Mouse (Mus musculus) lung, adult 18-20 months (tissue): ENCODE data around the gene Tmcc1.
A peak's percentile ranks its signal among the peaks of the same experiment; 100 is the strongest.

Experiments
- DNase-seq, 2 experiments: peaks; one replicate each; pipeline ENCODE4 v3.0.0; 2022; ENCODE audit warnings: mixed read lengths in 2 of 2

Gene Tmcc1

DNA sequence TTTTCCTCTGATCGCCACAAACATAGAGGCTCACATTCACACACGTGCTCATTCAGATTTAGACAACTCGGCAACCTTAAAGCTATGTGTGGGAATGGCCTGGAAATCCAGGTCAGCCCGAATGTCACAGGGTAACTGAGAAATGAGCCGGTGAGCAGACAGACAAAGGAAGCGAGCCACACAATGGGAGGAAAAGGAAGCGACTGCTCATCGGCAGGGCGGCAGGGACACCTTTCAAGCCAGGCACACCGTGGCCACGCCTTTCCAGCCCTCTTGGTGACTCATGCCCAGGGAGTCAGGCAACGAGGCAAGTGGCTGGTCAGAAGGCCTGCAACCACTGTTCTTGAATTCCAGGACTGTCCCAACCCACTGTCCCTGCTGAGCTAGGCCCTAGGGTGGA lies 183.9 kb downstream of the Tmcc1 start:
- peak in 1 of 2 experiments; percentile 72 for DNase-seq

DNA sequence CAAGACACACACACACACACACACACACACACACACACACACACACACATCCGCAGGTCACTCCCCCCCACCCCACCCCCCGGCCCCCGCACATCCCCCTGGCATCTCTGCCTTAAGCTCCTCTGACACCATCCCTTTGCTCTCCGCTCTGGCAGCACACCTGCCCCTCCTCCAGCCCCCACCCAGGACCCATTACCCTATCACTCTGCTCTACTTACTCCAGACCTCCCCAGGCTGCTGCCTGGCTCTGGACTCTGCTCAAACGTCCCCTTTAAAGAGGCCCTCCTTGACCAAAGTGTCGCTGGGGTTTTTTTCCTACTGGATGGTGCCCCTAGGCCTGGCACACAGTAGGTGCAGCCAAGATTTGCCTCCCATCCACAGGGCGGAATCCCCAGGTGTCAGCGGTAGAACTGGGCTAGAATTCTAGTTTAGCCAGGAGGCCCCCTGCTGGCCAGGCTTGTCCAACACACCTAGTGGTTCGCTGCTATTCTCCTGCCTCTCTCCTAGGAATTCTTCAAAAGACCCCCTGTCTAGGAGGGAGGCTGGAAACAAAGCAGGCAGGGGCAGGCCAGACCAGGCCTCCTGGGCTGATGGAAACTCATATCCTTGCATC lies 185.6 kb downstream of the Tmcc1 start:
- peak; percentile 71 to 74 for DNase-seq

DNA sequence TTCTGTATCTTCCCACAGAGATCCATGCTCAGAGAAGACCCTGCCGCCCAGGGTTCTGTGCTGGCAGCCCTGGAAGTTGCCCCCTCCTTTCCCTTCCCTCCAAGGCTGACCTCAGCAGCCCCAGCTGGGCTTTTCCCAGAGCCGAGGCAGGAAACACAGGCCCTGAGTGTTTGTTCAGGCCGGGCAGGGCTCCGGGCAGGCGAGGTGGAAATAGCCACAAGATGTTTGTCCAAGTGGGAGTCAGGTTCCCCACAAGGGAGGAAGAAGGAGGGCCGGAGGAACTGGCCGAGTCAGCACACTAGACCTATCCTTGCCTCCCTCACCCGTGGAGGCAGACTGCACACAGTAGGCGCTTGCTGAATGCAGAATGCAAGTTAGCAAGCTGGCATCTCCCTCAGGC lies 186.6 kb downstream of the Tmcc1 start:
- DNase-seq, result peak; percentile 90 to 94

DNA sequence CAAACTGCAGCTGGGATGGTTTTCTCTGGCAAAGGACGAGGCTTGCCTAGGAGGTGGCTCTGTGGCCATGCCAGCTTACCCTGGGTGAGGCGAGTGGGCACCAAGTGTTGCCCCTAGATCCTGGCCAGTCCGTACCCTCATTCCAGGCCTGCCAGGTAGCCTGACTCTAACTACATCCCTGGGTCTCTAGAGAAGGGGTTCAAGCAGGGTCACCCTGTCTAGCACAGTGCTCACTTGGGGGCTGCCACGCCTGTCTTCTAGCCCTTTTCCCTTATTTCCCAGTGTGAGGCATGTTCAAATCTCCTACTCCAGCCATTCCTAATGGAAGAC lies 187.4 kb downstream of the Tmcc1 start:
- DNase-seq, result no peak

DNA sequence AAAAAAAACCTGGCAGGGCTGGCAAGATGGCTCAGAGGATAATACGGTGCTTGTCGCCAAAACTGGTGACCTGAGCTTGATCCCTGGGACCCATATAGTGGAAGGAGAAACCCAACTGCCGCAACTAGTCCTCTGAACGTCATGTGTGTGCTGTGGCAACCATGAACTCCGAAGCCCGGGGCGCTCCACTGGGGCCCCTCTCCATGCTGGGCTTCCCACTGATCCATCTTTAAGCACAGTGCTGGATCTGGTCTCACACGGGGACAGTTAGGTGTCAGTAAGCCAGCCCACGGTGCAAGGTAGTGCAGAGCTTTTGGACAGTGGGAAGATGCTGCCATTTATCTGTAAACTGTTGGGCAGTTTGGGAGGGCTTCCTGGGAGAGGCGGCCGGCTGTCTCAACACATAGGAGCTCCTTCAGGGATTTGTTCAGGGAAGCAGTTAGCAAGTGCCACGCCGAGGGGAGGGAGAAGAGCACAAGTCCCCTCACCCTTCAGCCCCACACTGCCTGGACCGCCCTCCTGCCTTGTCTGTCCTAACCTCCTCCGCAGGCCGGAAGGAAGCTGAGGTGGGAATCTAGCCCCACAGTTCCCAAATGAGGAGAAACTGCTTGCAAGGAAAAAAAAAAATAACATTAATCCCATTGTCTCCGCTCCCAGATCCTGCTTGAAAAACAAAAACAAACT lies 187.9 kb downstream of the Tmcc1 start:
- DNase-seq, result no peak

DNA sequence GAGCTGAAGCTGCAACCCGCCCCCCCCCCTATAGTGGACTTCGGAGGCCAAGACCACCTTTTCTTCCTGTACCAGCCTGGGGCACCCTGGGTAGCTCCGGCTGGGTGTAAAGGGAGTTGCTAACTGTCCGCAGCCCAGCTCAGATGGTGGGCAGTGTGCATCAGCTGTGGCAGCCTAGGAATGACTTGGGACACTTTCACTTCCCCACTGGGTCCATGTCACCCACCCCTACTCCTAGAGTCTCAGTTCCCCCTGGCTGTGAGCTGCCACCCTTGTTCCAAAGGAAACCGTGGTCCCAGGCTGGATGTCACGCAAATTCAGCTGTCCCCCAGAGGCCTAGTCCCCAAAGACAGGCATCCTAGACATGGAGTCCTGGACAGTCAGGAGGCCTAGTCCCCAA lies 188.6 kb downstream of the Tmcc1 start:
- no peak for DNase-seq

DNA sequence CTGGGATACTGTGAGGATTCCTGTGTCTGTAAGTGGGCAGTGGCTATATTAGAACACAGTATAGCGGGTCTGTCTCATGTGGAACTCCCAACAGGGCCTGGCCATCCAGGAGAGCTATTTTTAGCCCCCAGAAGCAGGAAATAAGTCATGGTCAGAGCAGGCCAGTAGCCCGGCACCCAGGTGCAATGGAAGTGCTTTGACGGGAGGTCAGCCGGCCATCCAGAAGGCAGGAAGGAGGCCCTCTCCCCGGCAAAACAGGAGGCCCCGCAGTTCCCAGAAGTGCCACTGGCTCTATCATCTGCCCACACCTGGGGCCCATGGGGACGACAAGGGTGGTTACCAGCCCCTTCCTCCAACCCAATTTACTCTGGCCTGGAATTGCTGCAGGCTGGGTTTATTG lies 189.2 kb downstream of the Tmcc1 start:
- no peak for DNase-seq

DNA sequence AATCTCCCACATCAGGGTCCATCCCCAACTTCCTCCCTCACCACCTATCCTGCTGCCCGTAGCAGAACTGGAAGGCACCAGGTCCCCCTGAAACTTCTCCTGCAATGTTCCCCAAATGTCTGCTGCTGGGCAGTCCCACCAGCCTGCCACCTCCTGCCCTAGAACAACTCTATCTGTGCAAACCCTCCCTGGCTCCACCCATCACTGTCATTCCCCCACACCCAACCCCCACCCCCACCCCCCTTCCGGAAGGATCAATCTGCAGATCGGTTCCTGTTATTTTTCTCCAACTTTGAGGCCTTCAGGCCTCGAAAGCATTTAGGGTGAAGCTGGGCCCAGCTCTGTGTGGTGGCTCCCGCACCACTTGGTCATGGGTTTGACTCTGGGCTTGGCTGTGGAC lies 189.8 kb downstream of the Tmcc1 start:
- DNase-seq, result no peak

DNA sequence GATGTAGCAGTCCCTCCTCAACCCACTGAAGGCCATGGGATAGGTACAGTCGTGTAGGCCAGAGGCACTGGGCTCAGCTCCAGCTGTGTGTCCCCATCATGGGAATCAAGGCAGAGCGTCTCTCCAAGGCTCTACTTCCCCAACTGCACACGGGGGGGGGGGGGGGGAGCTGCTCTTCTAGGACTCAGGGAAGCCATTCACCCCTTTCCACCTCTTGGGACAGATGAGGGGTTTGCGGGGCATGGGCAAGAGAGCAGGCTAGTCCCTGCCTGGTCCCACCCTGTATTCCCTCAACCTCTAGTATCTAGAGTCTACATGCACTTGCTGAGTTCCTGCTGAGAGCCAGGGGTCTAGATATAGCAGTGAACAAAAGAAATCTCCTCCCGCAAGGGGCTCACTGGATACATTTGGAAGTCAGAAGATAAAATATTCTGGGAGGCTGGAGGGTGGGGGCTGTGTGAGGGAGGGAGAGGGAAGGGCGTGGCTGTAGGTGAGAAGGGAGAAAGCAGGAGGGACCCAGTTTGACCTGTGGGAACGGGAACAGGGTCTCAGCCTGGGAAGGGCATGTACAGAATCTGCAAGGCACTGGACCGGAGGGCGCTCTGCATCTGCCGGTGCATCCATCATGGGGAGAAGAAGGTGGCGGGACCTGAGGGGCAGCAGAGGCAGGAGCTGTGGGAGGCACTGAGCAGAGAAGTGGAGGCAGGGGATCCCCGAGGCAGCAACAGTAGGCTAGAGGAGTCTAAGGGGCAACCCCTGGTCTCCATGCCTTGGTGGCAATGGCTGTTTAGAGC lies 190.8 kb downstream of the Tmcc1 start:
- no peak for DNase-seq

DNA sequence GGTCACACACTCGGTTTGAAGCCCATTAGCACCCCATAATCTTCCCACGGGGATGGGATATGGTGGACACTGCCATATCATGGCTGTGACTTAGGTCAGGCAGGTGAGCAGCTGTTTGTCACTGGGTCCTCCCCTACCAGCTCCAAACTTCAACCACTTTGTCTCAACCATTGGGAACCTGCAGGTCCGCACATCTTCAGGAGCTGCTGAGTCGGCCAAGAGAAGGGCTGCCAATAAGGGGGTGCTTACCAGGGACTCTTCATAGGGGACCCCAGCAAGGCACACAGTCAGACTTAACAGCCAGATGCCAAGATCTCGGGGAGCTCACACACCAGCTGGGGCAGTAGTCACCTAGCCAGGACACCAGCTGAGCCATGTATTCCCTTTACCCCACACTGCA lies 192.4 kb downstream of the Tmcc1 start:
- no peak for DNase-seq

DNA sequence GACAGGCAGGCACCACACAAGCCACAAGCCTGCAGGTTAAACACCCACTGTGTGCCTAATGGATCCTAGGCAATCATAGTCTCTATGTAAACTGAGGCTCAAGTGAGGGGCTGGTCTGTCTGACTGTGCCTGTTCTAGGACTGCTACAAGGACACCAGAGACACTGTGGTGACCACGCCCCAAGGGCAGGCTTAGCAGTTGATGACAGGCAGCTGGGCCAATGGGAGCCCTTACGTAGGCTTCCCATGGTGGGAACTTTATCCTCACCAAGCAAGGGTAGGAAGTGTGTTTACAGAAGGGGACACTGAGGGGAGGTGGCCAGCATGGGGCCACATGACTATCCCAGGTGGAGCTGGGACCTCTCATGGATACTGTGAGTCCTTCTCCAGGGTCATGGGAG lies 194.1 kb downstream of the Tmcc1 start:
- no peak for DNase-seq

DNA sequence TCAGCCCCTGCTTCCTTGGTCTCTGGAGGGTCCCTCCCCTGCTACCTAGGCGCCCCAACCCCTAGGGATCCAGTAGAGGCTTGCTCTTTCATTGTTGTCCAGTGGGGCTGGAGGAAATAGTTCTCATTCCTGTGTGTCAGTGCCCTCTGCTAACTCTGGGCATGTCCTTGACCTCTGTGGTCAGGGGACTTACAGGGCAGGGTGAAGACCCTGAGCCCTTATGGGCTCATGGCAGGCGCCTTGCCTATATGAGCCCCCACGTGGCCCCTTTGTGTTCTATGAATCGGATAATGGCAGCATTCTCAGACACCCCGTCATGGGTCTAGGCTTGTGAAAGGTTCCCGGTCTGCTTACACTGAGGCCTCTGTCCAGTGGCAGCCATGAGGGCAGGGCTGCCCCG lies 194.5 kb downstream of the Tmcc1 start:
- DNase-seq, result no peak

DNA sequence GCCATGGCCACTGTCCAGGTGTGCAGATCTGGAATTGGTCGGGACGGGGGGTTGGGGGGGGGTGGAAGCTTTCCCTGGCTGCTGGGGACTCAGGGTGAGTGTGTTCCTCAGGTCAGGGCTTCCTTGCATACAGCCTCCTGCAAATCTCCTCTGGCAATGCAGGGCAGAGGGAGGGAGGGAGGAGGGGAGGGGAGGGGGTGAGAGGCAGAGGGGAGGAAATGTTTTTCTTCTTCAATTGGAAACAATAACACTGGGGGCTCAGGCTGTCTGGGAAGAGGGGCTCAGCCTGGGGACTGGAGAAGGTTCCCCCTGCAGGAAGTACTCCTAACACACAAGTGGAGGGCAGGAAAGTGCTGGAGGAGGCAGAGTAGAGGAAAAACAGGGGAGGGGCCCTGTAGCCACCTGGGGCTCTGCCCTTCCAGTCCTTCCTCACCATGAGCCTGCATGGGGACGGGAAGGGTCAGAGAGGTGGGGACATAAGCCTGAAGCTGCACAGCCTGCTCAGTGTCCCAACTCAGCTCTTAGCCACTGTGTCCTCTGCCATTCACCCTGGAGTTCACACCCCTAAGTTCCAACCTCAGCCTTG lies 195.5 kb downstream of the Tmcc1 start:
- DNase-seq, result no peak

DNA sequence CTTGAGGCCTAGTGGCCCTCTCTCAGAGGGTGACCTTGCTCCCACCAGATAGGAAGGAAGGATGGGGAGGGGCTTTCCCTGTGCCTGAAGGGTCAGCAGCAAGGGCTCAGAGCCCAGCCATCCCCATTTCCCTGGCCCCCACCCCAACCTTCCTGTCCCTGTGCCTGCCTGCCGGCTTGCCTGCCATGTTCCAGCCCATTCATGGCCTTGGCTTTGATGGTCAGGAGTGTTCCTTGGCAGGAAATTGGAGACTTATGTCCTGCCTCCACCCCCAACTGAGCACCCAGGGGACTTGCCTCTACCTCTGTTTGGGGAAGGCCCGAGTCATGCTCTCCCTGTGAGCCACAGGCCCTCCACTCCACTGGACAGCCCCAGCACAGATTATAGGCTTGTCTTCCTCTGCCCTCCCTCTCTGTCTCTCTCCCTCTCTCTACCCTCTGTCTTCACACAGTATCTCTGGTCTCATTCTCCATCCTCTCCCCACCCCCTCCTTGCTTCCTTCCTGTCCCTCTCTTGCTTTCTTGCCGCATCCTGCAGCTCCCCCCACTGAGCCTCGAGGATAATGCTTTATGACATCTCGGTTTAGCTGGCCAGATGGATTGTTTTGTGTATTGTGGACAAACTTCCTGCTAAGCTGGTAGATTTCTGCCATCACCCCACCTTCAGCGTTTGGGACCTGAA lies 197.0 kb downstream of the Tmcc1 start:
- peak; percentile 69 to 73 for DNase-seq

DNA sequence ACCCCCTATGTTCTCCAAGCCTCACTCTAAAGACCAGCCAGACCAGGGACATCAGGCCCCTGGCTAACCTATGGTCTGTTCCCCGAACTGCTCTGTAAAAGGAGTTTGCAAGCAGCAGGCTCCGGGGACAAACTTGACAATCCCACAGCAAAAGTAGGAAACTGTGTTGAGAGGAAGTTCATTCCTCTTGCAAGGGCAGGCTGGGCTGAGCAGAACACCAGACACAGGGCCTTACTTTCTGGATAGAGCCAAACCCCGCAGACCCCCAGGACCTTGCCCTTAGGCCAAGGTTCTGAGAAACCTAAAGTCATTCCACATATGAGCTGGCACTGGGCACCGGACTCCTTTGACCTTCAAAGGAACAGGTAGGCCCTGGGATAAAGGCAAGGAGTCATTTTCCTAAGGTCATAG lies 197.8 kb downstream of the Tmcc1 start:
- DNase-seq, result no peak

DNA sequence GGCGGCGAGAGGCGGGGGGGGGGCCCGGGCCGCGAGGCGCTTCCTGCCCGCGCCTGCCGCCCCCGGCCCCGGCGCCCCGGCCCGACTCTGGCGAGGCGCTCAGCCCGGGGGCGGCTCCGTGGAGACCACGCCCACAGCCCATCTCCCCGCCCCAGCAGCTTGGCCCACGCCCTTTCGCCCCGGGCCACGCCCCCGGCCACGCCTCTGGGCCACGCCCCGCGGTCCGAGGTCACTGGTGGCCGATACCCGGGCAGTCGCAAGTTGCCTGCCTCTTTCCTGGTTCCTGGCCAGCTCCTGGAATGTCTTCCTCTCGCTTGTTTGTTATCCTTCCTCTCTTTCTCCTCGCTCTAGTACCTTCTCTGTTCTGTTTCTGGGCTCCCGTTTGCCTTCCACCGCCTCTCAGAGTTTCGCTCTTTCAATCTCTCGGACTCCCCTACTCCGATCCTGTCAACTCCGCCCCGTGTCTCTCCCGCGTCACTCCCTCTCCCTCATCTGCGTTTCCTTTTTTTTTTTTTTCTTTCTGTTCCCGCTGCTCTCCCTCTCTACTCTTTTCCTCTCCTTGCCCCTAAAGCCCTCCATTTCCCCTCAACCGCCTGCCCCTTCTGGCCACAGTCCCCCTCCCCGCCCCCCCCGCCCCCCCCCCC lies 198.3 kb downstream of the Tmcc1 start, which contains the start of gene Plxnd1:
Gene Plxnd1, minus strand, starts transcription at position 129 of the 644 bp plus-strand sequence.
- peak; percentile 93 to 94 for DNase-seq

DNA sequence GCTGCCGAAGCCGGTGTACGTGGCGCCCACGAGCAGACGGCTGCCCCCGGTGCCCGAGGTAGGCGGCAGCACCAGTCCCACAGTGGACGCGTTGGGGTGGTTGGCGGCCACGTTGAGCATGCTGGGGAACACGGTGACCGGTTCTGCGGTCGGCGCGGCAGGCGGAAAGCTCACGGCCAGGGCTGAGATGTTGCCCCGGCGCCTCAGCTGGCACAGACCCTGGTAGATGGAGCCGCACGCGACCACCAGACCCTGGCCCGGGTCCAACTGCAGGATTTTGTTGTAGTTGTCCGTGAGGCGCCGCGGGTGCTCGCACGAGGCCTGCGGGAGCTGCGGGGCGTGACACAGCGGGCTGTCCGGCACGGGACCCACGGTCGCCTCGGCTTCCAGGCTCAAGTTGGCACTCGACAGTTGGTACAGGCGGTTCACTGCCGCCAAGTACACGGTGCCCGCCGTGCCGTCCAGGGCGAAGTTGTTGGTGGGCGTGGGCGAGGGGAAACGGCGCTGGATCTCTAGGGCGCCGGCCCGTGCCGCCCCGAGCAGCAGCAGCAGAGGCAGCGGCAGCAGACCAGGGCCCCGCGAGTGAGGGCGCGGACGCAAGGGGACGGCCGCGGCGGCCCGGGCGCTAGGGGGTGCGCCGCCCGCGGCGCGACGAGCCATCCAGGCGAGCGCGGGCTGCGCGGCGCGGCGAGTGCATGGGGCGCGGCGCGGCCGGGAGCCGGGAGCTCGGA lies 199.0 kb downstream of the Tmcc1 start:
- DNase-seq, result no peak

DNA sequence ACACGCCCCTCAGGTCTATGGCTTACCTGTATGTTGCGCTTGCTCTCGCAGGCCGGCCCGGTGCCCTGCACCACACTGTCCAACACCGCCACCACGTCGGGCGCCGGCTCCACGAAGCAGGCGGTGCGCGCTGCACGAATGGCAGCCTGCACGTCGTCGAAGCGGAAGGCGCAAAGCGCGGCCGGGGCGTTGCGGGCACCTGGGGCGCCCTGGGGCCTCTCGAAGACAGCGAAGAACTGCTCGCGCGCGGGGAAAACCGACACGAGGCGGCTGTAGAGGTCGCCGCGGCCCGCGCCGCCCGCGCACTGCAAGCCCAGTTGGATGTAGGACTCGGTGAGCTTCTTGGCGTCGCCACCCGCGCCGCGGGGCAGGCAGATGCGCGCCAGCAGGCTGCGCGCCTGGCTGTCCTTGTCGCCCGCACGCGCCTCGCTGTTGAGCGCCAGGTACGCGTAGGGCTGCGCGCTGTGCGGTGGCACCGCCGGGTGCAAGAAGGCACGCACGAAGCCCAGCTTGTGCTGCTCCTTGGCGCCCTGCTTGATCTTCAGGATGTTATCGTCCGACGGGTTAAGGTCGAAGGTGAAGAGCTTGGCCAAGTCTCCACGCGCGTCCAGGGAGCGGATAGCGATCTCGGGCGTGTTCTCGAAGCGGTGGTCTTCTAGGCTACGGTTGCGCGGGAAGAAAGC lies 199.7 kb downstream of the Tmcc1 start:
- no peak for DNase-seq

DNA sequence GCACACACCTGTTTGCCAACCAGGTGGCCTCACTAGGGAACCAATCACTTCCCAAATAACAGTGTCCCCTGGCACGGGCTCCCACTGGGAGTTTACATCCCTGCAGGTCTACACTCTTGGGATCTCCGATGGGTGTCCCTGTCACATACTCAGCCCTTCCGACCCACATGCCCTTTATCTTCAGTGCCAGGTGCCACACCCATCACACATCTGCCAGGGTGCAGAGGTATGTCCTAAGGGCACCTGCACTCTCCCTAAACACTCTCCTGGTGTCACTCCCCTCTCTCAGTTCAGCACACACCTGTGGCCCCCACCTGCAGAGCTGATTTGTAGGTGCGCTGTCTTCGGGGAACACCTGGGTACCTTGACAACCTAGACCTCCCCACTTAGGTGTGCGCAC lies 200.3 kb downstream of the Tmcc1 start:
- DNase-seq, result no peak

DNA sequence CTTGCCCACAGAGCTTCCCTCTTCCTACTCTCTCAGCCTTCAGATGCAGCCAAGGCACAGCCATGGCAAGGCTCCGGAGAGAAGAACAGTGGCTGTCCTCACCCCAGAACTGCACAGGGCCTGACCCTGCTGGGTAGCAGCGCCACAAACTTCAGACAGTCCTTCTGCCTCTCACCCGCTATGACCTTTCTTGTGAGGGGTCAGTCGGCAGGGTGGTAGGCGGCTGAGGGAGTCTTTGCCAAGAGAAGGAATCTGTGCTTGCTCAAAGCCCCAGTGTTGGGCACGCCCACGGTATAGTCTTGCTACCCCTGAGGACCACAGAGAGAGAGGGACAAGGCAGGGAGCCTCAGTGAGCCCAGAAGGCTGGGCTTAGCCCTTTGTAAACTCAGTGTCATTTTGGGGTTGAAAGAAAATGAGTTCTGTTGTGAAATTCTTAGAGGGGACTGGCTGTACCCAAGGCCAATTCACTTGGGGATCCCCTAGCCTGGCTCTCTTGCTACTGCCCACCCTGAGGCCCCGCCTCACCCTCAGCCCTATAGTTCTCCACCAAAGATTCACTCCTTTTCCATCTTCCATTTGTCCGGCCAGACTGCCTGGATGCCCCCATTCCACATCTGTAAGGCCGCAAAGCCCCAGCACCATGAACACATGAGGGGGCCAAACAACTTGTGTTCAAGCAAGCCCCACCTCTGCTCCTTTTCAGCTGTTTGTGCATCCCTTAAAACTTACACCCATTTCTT lies 201.2 kb downstream of the Tmcc1 start:
- peak in 1 of 2 experiments; percentile 37 for DNase-seq
